Mouse (Mus musculus) retina, embryonic 14.5 days (tissue): Measurements from ENCODE around the gene Gpn1.
"Not testable (repeated sequence)": the region's sequence is repeated elsewhere in the genome, so short reads cannot be mapped to it uniquely, and the experiment has no call there.

Experiments
- DNase-seq: peaks from one replicate; pipeline ENCODE4 v3.0.0-alpha.2; 2015; ENCODE audit warnings: low spot score

The Gpn1 gene

DNA sequence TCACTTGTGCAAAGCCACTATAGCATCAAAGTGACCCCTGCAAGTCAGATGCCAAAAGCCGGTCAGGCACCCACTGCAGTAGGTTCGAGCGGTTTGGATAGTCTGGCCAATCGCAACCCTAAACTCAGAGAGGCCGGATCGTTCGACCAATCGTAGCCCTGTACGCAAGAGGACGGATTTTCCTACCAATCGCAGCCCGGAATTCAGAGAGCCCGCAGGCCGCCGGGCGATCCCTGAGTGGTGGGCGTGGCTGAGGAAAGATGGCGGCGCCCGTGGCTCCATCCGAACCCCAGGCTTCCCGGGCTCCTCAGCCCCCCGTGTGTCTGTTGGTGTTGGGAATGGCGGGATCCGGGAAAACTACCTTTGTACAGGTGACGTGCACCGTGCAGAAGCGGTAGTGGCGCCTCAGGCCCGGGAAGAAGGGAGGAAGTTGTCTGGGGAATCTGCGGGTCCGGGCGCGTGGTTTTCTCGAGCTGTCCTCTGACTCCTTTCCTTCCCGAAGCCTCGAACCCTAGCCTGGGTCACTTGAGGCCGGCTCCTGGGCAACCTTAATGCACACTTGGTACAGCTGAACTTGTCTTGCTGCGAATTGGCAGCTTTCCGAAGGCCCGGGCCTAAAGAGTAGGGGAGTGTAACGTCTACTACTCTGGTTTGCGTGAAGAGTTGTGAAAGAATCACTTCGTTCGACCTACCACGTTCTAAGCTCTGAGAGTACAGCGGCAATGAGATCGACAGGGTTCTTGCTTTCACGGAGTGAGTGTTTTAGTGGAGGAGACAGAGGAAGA is at the start of gene Gpn1:
Gpn1 (plus strand) TSS at position 229 of the 785 bp plus-strand sequence.
- peak; percentile 95 for DNase-seq

DNA sequence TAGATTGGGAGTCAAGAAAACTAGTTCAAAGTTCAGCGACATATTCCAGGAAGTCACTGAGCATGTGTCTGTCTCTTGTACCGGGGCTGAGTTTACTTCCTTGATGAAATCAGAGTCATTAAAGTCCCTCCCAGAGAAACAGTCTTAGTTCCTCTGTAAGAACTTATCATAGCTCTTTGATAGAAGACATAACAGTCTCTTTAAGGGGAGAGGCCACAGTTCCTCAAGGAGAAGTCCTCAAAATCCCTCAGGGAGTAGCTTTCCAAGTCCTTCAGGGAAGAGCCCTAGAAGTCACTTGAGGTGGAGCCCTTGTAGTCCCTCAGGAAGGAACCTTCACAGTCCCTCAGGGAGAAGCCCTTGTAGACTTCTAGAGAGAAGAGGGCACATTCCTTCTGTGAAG is 43.2 kb upstream of the Gpn1 start:
- DNase-seq: no peak

DNA sequence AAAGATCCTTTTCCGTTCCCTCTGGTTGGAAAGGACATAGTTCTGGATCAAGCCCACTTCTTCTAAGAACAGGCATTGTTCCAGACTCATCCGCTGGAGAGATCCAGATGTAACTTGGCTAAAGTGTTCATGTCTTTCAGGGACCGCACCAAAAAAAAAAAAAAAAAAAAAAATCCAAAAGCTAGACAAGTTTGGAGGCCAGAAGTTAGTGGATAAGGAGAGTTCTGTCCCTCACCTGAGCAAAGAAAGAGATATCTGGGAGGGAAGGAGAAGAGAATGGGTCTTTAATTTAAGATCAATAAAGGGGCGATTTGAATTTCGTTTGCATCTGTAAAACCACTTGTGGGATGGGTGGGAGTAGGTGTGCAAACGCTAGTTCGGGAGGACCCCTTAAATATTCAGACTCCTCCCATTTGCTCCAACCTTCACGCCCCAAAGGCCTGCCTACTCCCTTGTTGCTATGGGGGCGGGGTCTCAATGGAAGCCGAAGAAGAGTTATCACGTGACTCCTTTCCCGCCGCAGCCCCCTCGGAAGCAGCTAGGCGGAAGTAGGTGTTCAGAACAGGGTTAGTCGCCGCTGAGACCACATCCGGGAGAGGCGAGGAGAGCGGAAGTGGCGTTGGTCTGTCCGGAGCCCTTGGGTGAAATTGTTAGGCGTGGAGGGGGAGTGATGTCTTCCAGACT is 42.5 kb upstream of the Gpn1 start, which contains the start of gene Zfp512:
Zfp512 (plus strand) TSS at position 554 of the 684 bp plus-strand sequence.
- DNase-seq: peak; percentile 96

DNA sequence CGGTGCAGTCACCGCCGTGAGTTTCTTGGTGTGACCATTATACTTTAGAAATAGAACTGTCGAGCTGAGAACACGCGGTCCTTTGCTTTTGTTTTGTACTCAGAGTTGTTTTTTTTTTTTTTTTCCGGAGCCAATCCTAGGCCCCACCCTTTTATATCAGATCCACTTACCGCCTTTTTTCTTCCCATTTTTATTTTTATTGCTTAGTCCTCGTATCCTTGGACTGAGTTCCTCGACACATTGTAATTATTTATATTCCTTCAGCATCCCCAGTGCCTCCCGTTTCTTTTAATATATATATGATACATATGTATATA is 42.0 kb upstream of the Gpn1 start:
- DNase-seq: no peak

DNA sequence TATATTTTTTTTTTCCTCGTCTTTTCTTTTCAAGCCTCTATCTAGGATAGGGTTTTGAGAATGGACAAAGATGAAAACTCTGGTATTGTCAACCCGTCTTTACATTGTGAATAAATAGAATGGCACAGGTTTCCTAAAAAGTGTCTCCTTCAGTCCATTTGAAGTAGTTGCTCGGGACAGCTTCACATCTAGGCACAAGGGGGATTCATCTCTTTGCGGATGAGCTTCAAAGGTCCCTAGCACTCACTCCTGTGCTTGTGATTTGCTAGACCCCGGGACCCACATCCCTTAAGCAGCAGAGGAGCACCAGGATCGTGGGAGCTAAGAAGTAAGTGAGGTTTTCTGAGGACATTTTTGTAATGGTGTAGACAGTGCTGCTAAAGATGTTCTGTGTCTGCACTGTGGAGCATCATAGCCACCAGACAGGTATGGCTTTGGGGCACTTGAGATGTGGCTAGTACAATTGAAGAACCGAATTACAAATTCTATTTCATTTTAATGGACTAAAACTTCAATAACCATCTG is 41.6 kb upstream of the Gpn1 start:
- DNase-seq: peak; percentile 5

DNA sequence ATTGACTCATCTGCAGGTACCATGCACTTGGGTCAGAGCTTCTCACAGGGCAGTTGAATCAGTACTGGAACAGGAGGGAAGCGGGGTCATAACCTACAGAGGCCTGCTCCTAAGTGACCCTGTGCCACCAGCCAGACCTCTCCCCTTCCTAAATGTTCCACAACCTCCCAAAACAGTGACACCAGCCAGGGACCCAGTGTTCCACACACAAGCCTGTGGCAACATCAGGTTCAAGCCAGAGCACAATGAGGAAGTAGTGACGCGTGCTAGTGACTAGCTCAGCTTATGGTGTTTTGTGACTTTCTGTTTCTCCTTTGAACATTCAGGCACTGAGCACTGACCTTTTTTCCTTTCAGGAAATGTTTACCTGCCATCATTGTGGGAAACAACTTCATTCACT is 26.7 kb upstream of the Gpn1 start:
- no peak for DNase-seq

DNA sequence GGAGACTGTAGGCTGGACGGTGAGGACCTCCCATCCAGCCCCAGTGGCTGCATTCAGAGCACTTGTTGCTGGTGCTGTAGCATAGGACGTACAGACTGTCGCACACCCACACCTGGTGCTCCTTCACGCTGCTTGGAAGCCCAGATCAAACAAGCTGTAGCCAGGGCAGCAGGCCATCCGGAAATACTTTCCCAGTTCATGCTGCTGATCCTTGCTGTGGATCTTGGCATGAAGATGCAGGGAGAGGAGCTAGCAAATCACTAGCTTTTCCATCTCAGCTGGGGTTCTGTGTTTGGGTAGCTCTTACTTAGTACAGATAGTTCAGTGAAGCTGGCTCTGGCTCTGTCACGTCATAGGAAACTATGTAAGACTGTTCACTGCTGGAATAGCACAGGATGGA is 24.8 kb upstream of the Gpn1 start:
- DNase-seq: no peak

DNA sequence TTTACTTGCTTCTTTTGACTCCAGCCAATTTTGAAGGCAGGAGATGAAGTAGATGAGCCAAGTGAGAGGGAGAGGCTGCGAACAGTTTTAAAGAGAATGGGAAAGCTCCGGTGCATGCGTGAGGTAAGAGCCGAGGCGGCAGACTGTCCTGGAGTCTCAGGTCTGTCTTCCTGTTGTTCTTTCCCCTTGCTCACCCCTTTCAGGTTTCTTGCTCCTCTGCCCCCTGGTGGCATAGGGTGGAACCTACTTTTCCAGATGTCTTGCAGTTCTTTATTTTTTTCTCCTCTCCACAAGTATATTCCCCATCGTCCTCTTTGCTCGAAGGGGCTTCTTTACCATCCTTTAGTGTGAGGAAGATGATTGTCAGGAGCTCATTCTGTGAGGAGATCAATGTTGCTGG is 24.2 kb upstream of the Gpn1 start:
- DNase-seq: peak; percentile 61

DNA sequence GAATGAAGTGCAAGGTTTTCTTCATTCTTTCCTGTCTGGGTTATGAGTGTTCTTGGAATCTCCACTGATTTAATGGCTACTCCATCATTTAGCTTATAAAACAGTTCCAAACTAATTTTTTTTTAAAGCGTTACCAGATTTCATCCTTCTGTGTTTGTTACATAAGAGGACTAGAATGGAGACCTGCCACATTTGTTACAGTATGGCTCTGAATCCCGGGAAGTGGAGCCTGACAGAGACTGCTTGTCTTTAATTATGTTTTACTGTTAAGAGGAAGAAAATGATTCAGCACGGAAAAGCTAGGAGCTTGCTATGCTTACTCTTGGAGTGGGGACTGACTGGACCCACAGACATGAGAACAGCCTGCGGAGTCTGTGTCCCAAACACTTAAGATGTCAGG is 14.0 kb upstream of the Gpn1 start:
- no peak for DNase-seq

DNA sequence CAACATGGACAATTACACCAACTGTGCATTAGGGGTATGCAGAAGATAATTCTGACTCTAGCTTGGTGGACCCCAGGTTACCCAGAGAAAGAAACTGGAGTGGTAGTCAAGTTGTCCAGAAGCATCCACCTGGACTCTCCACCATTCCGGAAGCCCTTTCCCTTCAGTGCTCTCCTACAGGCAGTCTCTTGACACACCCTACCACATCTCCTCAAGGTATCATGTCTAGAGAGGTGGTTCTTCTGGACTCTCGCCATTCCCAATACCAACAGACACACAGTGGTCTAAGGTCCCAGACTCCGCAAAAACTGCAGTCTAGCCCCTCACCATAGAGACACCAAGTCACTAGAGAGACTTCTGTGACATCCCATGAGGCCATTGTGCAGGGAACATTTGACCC is 9.1 kb upstream of the Gpn1 start, which contains the start of gene 4930548H24Rik:
4930548H24Rik (plus strand) TSS at position 301 of the 400 bp plus-strand sequence.
- no peak for DNase-seq

DNA sequence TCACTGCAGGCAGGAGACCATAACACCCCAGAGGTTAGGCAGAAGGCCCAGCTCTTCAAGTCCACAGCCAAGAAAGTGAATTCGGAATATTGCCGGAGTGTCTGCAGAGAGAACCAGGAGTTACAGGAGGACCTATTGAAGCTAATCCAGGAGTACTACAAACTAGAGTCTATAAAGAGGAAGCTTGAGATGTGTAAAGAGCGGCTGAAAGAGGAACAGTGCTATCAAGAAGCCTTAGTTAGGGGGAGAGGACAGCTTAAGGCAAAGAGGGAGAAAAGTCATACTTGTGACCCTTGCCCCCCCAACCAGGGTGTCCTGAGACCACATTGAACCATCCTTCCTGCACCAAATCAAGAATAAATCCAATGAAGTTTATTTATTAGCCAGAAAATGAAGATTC is 6.7 kb upstream of the Gpn1 start:
- no peak for DNase-seq

DNA sequence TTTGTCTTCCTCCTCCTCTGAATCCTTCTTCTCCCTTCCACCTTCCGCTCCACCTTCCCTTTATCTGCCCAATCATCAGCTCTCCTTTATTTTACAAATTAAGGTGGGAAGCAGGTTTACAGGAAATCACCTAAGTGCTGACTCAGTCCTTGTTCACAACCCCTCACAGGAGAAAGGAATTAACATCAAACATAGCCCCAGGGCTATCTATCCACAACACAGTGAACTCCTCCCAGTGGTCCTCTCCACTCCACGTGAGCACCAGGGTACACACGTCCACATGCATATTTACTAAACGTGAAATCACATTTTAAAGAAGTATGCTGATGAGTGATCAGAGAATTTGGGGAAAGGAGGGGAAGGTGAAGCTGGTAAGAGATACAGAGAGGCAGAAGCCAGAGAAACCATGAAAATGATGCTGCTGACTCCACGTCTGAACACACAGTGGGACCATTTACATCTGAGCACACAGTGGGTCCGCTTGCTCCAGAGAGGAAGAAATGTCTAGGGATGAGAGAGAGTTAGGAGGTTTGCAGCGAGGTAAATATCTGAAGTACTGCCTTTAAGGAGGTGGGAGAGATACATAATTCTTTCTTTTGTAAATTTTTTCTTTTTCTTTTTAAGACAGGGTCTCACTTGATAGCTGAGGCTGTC is 5.3 kb upstream of the Gpn1 start:
- no peak for DNase-seq

DNA sequence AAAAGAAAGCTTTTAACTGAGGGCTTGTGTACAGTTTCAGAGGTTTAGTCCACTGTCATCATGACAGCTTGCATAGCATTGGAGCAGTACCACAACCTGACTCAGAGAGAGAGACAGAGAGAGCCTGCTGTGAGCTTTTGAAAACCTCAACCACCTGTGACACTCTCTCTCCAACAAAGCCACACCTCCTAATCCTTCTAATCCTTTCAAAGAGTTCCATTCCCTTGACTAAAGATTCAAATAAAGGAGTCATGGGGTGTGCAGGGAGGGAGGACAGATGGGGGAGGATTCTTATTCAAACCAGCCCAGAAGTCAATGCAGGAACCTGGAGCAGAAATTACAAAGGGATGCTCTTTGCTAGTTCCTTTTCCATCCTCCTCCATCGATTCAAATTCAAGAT is 2.5 kb upstream of the Gpn1 start:
- no peak for DNase-seq

DNA sequence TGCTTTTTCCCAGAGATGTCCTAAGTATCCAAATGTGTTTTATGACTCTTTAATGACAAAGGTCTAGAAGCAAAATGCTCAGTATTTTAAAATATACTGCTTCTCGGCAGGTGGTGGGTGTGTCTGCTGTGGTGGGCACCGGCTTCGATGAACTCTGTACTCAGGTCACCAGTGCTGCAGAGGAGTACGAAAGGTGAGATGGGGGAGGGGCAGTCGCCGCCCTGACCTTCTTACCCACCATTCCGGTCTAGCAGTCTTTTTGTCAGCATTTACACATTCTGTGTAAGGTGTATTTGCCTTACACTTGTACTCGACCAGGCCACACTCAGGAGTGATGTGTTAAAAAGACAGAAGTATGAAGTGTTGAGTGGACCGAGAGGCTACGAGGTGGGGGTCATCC is 10.3 kb downstream of the Gpn1 start:
- DNase-seq: no peak

DNA sequence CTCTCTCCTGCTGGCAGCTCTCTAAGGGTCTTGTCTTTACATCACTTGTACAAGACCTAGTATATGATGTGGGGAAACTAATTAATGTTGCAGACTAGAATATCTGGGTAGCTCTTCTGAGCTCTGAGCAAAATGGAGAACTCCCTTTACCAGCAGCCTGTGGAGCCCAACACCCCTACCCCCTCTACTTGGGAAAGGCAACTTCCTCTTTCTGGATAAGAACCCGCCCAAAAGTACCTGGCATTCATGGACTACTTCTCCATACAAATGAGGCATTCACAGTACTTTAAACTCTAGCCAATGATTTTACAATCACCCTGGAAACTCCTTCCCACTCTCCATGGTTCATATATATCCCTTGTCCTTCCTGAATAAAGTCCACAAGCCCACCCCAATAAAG is 17.9 kb downstream of the Gpn1 start:
- no peak for DNase-seq

DNA sequence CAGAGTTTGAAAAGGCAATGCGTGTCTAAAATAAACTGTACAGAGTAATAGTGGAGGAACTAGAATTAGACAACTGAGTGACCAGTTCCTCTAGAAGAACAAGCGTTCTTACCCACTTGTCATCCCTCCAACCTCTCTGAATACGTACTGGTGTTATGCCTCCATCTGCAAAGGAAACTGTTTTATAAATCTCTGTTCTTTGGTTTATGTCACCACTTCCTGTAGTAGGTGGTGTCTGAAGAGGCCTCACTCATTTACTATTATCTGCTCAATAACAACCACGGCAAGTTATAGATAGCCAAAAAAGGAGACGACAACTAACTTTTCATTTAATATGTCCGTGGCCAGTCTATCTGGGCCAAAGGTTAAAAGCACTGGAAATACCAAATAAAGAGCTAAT is 26.0 kb downstream of the Gpn1 start:
- DNase-seq: no peak

DNA sequence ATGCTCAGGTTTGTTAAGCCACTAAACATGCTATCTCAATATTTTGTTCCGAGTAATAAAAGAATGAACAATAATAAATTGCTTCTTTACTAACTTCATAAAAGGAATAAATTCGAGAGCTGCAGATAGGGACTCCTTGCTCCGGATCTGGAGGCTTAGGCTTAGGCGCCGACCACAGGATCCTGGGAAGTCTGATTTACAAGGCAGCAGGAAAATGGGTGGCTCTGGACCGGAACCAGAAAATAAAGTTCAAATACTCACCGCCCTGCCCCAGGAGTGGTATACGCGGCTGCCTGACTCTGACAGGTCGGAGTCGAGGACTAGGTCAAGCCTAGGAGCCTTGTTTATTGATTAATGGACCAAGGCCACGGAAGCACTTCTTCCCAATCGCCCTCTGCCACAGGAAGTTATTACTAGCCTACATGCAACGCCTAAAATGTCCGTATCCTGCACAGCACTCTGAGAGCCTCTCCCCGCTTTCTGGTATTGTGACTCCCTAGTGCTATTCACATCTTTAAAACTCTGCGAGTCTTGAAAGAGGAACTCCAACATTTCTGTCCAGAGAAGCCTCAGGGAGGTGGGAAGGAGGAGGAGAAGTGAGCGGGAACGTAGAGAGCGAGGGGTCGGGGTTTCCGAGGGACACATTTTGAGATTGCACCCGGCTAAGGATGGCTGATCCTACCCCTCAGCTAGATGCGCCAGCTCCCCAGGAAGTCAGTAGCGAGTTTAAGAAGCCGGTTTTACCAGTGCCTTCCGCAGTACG is 32.0 kb downstream of the Gpn1 start, which contains the start of gene Slc4a1ap:
Slc4a1ap (plus strand) TSS at position 642 of the 763 bp plus-strand sequence.
- peak; percentile 89 for DNase-seq

DNA sequence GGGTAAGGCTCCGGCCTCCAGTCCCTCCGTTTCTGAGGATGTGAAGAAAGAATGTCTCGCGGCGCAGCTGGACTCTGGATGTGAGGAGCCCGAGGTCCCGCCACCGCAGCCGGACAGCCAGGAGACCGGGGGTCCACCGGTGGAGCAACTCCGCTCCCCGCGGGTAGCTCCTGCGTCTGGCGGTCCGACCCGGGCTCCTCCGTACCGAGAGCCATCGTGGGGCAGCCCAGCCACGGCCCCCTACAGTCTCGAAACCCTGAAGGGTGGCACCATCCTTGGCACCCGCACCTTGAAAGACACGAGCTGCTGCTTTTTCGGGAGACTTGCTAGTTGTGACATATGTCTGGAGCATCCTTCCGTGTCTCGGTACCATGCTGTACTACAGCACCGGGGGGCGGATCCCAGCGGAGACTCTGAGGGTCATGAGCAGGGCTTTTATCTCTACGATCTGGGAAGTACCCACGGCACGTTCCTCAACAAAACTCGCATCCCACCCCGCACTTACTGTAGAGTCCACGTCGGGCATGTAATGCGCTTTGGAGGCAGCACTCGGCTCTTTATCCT is 32.7 kb downstream of the Gpn1 start:
- peak; percentile 4 for DNase-seq

DNA sequence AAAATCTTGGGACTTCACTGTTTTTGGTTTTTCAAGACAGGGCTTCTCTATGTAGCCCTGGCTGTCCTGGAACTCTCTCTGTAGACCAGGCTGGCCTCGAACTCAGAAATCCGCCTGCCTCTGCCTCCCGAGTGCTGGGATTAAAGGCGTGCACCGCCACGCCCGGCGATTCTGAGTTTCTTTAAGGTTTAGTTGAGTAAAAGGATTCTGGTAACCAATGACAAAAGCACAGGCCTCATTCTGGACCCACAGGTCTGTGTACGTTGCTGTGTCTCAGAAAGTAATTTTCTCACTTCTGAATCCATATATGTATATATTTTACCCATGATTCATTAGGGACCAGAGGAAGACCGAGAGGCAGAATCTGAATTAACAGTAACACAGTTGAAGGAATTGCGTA is 33.2 kb downstream of the Gpn1 start, which contains the start of gene Supt7l:
Supt7l (minus strand) TSS at position 101 of the 400 bp plus-strand sequence.
- DNase-seq: not testable (repeated sequence)

DNA sequence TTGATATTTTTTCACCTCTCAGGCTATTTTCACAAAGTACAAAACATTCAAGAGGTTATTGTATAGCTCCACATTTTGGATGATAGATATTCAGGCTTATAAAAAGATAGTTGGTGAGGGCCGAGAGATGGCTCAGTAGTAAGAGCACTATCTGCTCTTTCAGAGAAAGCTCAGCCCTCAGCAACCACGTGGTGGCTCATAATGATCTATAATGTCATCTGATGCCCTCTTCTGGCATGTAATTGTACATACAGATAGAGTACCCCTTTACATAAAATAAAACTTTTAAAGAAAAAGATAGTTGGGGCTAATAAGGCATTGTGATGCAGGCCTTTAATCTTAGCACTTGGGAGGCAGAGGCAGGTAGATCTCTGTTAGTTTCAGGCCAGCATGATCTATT is 34.0 kb downstream of the Gpn1 start:
- DNase-seq: no peak

DNA sequence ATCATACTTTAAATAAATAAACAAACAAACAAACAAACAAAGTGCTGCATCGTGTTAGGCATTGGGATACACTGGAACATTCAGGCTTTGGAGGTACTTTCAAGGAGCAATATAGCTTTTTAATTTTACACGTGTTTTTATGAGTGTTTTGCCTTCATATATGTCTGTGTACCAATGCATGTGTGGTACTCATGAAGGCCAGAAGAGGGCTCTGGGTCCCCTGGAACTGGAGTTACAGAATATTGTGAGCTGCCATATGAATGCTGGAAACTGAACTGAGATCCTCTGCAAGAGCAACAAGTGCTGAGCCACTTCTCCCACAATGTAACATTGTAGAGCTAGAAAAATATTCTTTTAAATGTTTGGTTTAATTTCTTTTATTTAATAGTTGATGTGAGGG is 40.7 kb downstream of the Gpn1 start:
- peak; percentile 3 for DNase-seq

DNA sequence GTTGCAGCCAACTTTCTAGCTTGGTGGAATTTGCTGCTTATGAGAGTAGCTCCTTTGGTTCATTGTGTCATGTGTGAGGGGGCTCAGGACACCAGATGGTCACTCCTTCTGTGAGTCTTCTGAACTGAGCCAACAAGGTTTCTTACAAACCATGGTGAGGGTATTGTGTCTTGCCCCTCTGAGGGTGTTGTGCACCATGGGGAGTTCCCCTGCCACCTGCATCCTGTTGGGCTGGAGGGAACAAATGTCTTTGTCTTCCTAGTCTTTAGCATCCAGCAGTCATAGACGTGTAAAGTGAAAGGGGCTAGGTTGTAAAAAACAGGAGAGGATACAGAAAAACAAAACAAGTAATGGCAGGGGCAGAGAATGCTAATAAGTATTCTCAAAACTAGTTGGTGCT is 64.9 kb downstream of the Gpn1 start:
- DNase-seq: no peak
